Mouse (Mus musculus) testis, adult 2 months (tissue): ENCODE data around the gene Acrbp. TPM values are rescaled to one million over a fixed set of nuclear protein-coding genes. Genes with fewer than 3 reads are reported as not detected.

ENCODE experiments used
- H3K27ac ChIP-seq: fragments of 200-500 bp; 2 replicates; pipeline ENCODE4 v1.5.1; 2012; ENCODE audit warnings: low read depth, low read length; ENCODE audit not compliant: control insufficient read depth, insufficient read depth
- H3K27me3 ChIP-seq: fragments of 200-500 bp; 2 replicates; pipeline ENCODE4 v1.6.1; 2012; ENCODE audit warnings: mild to moderate bottlenecking, low read length, moderate library complexity; ENCODE audit not compliant: control insufficient read depth, insufficient read depth
- H3K36me3 ChIP-seq: fragments of 200-500 bp; 2 replicates; pipeline ENCODE4 v1.6.1; 2012; ENCODE audit warnings: mild to moderate bottlenecking, low read length; ENCODE audit not compliant: control insufficient read depth, insufficient read depth
- H3K4me1 ChIP-seq: fragments of 200-500 bp; 2 replicates; pipeline ENCODE4 v1.6.1; 2012; ENCODE audit warnings: low read length; ENCODE audit not compliant: control insufficient read depth, insufficient read depth
- H3K4me3 ChIP-seq: fragments of 200-500 bp; 2 replicates; pipeline ENCODE4 v1.5.1; 2012; ENCODE audit warnings: low read depth, mild to moderate bottlenecking, low read length, moderate library complexity, mixed read lengths; ENCODE audit not compliant: control insufficient read depth
- CTCF ChIP-seq: fragments of 200-500 bp; IDR thresholded peaks from 2 replicates; pipeline ENCODE4 v1.5.1; 2012; ENCODE audit warnings: low read depth, mild to moderate bottlenecking, inconsistent platforms, low read length, moderate library complexity; ENCODE audit not compliant: control insufficient read depth, insufficient read depth, insufficient replicate concordance
- POLR2A ChIP-seq: fragments of 200-500 bp; IDR thresholded peaks from 2 replicates; pipeline ENCODE4 v1.6.1; 2012; ENCODE audit warnings: low read depth, mild to moderate bottlenecking, inconsistent platforms, low read length, moderate library complexity; ENCODE audit not compliant: control insufficient read depth
- polyA plus RNA-seq: library from polyadenylated mRNA; depleted of rRNA; stranded (reverse); fragments of >200 nt; gene quantifications from 2 replicates; pipeline ENCODE4 v1.2.3, GENCODE M21; 2012; rRNA removed

The Acrbp gene
- 1,698 and 1,947 TPM in 2 replicates for polyA plus RNA-seq

- Histone ChIP-seq H3K4me1 (peaks cover 8% of the 10 kb centered on the region), H3K36me3 (no peaks in the 10 kb centered on the region; the same call in none of the 2 replicates), H3K4me3 (peak within 1 kb of the TSS; percentile 94), H3K27ac (peak within 1 kb of the TSS; percentile 95), H3K27me3 (no peaks in the 10 kb centered on the region)
- TF ChIP-seq CTCF, result no peak
- peak; percentile 98 for TF ChIP-seq POLR2A
Measured at GRCm38 (mm10) chr6:125049678-125050077, at the start of gene Acrbp. TSS of gene Acrbp (plus strand) at chr6:125049689.

GRCm38 (mm10) chr6:125003706-125004105, 45.8 kb upstream of the Acrbp start:
- no peak for TF ChIP-seq POLR2A
- TF ChIP-seq CTCF, result no peak
- peaks cover 5% of the 10 kb centered on the region; the same call in 1 of the 2 replicates for H3K4me1 ChIP-seq
- no peaks in the 10 kb centered on the region for H3K27me3 ChIP-seq
- no peak overlapping the region for H3K4me3 ChIP-seq
- no peak overlapping the region for H3K27ac ChIP-seq
- no peaks in the 10 kb centered on the region for H3K36me3 ChIP-seq

GRCm38 (mm10) chr6:125005086-125005485, 44.4 kb upstream of the Acrbp start:
- H3K27ac ChIP-seq, result no peak overlapping the region
- H3K4me3 ChIP-seq, result no peak overlapping the region
- no peaks in the 10 kb centered on the region for H3K36me3 ChIP-seq
- H3K27me3 ChIP-seq, result no peaks in the 10 kb centered on the region
- no peak for TF ChIP-seq CTCF
- TF ChIP-seq POLR2A, result no peak
- peaks cover 4% of the 10 kb centered on the region for H3K4me1 ChIP-seq

- TF ChIP-seq CTCF, result no peak
- no peak for TF ChIP-seq POLR2A
- H3K4me3 ChIP-seq, result peak overlapping the region; percentile 76
- H3K36me3 ChIP-seq, result no peaks in the 10 kb centered on the region; the same call in 1 of the 2 replicates
- H3K27me3 ChIP-seq, result no peaks in the 10 kb centered on the region
- peaks cover 4% of the 10 kb centered on the region for H3K4me1 ChIP-seq
- H3K27ac ChIP-seq, result no peak overlapping the region
Measured at GRCm38 (mm10) chr6:125008060-125008459, 41.4 kb upstream of the Acrbp start.

GRCm38 (mm10) chr6:125008586-125009128, 40.8 kb upstream of the Acrbp start:
- TF ChIP-seq CTCF (no peak; the same call in 1 of the 2 replicates), POLR2A (peak; percentile 69)
- Histone ChIP-seq H3K4me1 (peaks cover 4% of the 10 kb centered on the region), H3K4me3 (peak overlapping the region; percentile 76), H3K36me3 (no peaks in the 10 kb centered on the region; the same call in 1 of the 2 replicates), H3K27ac (peak overlapping the region; percentile 76), H3K27me3 (no peaks in the 10 kb centered on the region)

GRCm38 (mm10) chr6:125009129-125009180, 40.5 kb upstream of the Acrbp start, which contains the start of gene Zfp384:
TSS of gene Zfp384 (plus strand) at chr6:125009145.
- TF ChIP-seq POLR2A (no peak), CTCF (no peak)
- Histone ChIP-seq H3K27me3 (no peaks in the 10 kb centered on the region), H3K36me3 (no peaks in the 10 kb centered on the region; the same call in 1 of the 2 replicates), H3K27ac (peak within 1 kb of the TSS; percentile 79), H3K4me3 (peak within 1 kb of the TSS; percentile 91), H3K4me1 (peaks cover 4% of the 10 kb centered on the region)

- Histone ChIP-seq H3K4me3 (peak overlapping the region; percentile 91), H3K36me3 (no peaks in the 10 kb centered on the region; the same call in 1 of the 2 replicates), H3K27me3 (no peaks in the 10 kb centered on the region), H3K27ac (peak overlapping the region; percentile 79), H3K4me1 (peaks cover 4% of the 10 kb centered on the region)
- peak; percentile 24; the same call in 1 of the 2 replicates for TF ChIP-seq POLR2A
- no peak for TF ChIP-seq CTCF
Measured at GRCm38 (mm10) chr6:125009181-125010073, 40.1 kb upstream of the Acrbp start.
